Mouse (Mus musculus): Measurements from ENCODE around the gene Krt42. TPM values are rescaled to one million over a fixed set of nuclear protein-coding genes. Genes with fewer than 3 reads are reported as not detected.
"Not testable (repeated sequence)": the region's sequence is repeated elsewhere in the genome, so short reads cannot be mapped to it uniquely, and the experiment has no call there.

The Krt42 gene
- polyA plus RNA-seq (2015; fragmentation: Nextera tagmentation; extraction: Ambion mirVana), result not detected in 2 replicates

GRCm38 (mm10) chr11:100269821-100270332 is at the start of gene Krt42:
Gene Krt42, minus strand, starts transcription at chr11:100269871.
- Histone ChIP-seq H3K27me3 (no peaks in the 10 kb centered on the region), H3K4me1 (replicated peaks) (no peaks in the 10 kb centered on the region), H3K9ac (replicated peaks) (no peak within 1 kb of the TSS), H3K36me3 (no peaks in the 10 kb centered on the region), H3K9me3 (no peaks in the 10 kb centered on the region), H3K4me2 (replicated peaks) (no peak within 1 kb of the TSS), H3K4me3 (replicated peaks) (no peak within 1 kb of the TSS), H3K27ac (no peak within 1 kb of the TSS)
- ATAC-seq, result no peak
- 90% methylated on average over 7 of the region's 7 CpGs for WGBS

DNA sequence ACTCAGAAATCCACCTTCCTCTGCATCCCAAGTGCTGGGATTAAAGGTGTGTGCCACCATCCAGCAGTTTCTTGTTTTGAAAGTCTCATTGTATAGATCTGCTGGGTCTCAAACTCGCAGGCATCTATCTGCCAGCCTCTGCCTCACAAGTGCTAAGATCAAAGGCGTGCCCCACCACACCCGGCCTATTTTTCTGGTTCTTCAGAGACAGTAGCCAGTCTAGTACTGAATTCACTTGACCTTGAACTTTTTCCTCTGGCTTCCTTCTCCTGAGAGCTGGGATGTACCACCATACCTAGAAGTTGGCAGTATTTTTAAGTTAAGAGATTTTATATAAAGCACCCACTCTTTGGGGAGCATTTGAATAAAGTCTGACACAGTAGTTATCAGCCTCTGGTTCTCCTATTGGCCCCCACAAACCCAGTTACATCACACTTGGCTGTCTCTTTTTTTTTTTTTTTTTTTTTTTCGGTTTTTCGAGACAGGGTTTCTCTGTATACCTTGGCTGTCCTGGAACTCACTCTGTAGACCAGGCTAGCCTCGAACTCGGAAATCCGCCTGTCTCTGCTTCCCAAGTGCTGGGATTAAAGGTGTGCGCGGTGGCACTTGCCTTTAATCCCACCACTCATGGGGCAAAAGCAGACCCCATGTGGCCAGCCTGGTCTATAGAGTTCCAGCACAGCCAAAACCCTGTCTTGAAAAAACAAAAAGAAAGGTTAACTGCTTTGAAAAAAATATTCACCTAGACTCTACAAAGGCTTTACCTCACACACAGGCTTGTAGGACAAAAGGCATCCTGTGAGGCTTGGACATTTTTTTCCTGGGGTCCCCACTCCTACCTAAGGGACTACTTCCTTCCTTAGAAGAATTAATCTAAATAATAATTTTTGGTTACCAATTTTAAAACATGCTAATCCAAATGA is 49.1 kb upstream of the Krt42 start:
- Histone ChIP-seq H3K36me3 (peaks cover 19% of the 10 kb centered on the region), H3K9me3 (no peaks in the 10 kb centered on the region), H3K27me3 (no peaks in the 10 kb centered on the region), H3K27ac (peak overlapping the region; percentile 79), H3K4me3 (replicated peaks) (peak overlapping the region; percentile 78), H3K4me2 (replicated peaks) (peak overlapping the region; percentile 54), H3K4me1 (replicated peaks) (peaks cover 19% of the 10 kb centered on the region), H3K9ac (replicated peaks) (no peak overlapping the region)
- peak; percentile 22 for ATAC-seq
- 89% methylated on average over 10 of the region's 10 CpGs for WGBS

DNA sequence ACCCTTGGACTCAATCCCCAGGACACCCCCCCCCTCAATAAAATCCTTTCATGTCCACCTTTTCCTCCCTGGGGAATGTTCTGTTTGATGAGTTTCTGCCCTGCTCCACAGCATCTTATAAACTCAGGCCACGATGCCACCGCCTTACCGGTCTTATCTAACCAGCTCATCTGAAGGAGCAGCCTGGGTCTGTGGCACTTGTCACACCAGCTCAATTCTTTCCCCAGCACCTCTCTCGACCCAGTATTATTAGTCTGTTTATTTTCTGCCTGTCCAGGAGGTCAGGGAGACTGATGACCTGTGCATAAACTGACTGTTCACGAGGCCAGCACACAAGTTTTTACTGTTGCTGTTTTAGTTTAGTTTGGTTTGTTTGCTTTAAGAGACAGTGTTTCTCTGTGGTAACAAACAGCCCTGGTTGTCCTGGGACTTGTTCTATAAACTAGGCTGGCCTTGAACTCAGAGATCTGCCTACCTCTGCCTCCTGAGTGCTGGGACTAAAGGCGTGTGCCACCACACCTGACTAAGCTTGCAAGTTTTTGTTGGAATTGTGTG is 48.2 kb upstream of the Krt42 start:
- Histone ChIP-seq H3K27ac (no peak overlapping the region), H3K4me1 (replicated peaks) (peaks cover 19% of the 10 kb centered on the region), H3K4me3 (replicated peaks) (no peak overlapping the region), H3K9me3 (no peaks in the 10 kb centered on the region), H3K4me2 (replicated peaks) (no peak overlapping the region), H3K27me3 (no peaks in the 10 kb centered on the region), H3K9ac (replicated peaks) (no peak overlapping the region), H3K36me3 (peaks cover 19% of the 10 kb centered on the region)
- ATAC-seq, result no peak
- 82% methylated on average over 6 of the region's 6 CpGs for WGBS

DNA sequence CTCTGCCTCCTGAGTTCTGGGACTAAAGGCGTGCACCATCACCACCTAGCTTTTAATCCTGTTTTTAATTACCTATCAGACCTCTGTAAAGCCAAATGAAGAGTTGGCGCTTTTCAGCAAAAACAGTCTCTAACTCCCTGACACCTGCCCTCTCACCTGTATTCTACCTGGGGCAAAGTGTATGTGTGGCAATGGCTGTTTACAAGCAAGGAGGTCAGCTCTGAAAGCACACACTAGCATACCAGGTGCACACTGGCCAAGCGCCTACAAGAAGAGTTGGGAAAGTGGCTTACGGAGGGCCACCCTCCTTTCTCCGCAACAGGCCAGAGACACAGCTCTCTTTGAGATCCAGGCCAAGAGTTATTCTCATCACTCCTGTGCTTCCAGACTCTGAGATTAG is 45.8 kb upstream of the Krt42 start:
- Histone ChIP-seq H3K4me3 (replicated peaks) (no peak overlapping the region), H3K27me3 (no peaks in the 10 kb centered on the region), H3K9me3 (no peaks in the 10 kb centered on the region), H3K27ac (no peak overlapping the region), H3K4me1 (replicated peaks) (peaks cover 10% of the 10 kb centered on the region), H3K36me3 (no peaks in the 10 kb centered on the region), H3K4me2 (replicated peaks) (no peak overlapping the region), H3K9ac (replicated peaks) (no peak overlapping the region)
- ATAC-seq, result no peak
- 92% methylated on average over 5 of the region's 5 CpGs for WGBS

DNA sequence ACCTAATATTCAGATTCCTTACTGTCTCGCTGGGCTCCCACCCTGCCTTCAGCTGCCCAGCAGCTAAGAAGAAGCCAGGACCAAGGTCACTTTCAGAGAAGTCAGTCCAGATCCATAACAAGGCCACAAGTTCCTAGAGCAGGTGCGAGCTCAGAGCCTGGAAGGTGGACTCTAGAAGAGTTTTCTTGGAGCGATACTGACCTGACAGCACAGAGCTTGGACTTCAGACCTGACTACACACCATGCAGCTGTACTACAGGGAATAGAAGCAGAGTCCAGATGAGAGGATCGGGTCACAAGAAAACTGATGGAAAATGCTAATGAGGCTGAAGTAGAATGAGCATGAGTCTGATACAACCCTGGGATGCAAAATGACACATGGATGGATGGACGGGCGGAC is 43.8 kb upstream of the Krt42 start:
- Histone ChIP-seq H3K4me2 (replicated peaks) (no peak overlapping the region), H3K9ac (replicated peaks) (no peak overlapping the region), H3K27me3 (no peaks in the 10 kb centered on the region), H3K36me3 (no peaks in the 10 kb centered on the region), H3K4me3 (replicated peaks) (no peak overlapping the region), H3K27ac (no peak overlapping the region), H3K9me3 (no peaks in the 10 kb centered on the region), H3K4me1 (replicated peaks) (peaks cover 7% of the 10 kb centered on the region; the same call in 1 of the 2 replicates)
- ATAC-seq, result no peak
- 92% methylated on average over 6 of the region's 6 CpGs for WGBS

DNA sequence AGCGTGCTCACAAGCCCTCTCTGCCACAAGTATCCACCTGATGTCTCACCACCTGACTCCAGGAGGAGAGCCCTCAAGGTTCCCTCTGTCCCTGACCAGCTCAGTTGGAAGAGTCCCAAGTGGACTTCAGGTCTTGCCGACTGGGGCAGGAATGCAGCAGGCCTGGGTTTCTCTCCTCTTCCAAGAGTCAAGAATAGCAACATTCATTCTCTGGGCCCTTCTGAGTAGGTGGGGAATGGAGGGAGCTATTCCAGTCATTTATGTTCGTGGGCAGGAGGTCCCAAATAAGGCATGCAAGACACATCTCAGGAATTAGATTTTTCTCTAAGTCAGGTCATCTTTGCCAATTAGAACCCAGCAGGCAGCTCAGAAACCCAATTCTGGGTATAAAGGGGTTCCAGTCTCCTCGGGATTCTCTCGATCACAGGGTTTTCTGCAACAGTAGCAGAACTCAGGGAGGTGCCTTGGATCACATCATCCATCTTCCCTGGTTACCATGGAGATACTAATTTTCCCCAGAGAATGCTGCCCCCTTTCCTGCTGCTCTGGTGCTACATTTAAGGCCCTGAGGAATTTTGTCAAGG is 42.5 kb upstream of the Krt42 start:
- no peaks in the 10 kb centered on the region for H3K9me3 ChIP-seq
- H3K4me1 ChIP-seq (replicated peaks), result peaks cover 7% of the 10 kb centered on the region; the same call in 1 of the 2 replicates
- no peak overlapping the region for H3K27ac ChIP-seq
- H3K27me3 ChIP-seq, result no peaks in the 10 kb centered on the region
- H3K4me2 ChIP-seq (replicated peaks), result no peak overlapping the region
- no peaks in the 10 kb centered on the region for H3K36me3 ChIP-seq
- no peak overlapping the region; the same call in 1 of the 2 replicates for H3K9ac ChIP-seq (replicated peaks)
- WGBS, result 33% methylated on average over 5 of the region's 5 CpGs
- no peak overlapping the region for H3K4me3 ChIP-seq (replicated peaks)
- ATAC-seq, result no peak

DNA sequence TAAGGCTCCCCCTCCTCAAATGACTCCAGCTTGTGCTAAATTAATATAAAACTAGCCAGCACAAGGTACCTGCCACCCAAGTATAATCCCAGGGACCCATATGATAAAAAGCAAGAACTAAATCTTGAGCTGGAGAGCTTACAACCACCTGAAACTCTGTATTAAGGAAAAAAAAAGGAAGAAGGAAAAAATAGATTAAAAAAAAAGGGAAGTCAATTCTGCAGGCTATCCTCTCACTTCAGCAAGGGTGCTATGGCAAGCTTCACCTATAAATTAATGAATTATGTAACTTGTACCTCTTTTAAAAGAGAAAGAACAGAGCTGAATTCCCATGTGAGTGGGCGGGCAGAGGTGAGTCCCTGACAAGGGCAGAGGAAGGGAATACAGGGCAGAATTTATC is 42.0 kb upstream of the Krt42 start:
- H3K9ac ChIP-seq (replicated peaks), result no peak overlapping the region
- no peak overlapping the region for H3K27ac ChIP-seq
- no peak for ATAC-seq
- no peaks in the 10 kb centered on the region for H3K27me3 ChIP-seq
- no peak overlapping the region for H3K4me2 ChIP-seq (replicated peaks)
- peaks cover 7% of the 10 kb centered on the region; the same call in 1 of the 2 replicates for H3K4me1 ChIP-seq (replicated peaks)
- WGBS, result 85% methylated on average over 1 of the region's 1 CpGs
- no peaks in the 10 kb centered on the region for H3K9me3 ChIP-seq
- H3K36me3 ChIP-seq, result no peaks in the 10 kb centered on the region
- no peak overlapping the region for H3K4me3 ChIP-seq (replicated peaks)

GRCm38 (mm10) chr11:100308672-100309071 is 39.0 kb upstream of the Krt42 start:
- H3K9me3 ChIP-seq; H3K27me3 ChIP-seq; ATAC-seq; H3K27ac ChIP-seq; H3K4me1 ChIP-seq (replicated peaks); H3K4me3 ChIP-seq (replicated peaks); H3K36me3 ChIP-seq; H3K4me2 ChIP-seq (replicated peaks); H3K9ac ChIP-seq (replicated peaks): not testable (repeated sequence)
- WGBS, result 90% methylated on average over 6 of the region's 6 CpGs

DNA sequence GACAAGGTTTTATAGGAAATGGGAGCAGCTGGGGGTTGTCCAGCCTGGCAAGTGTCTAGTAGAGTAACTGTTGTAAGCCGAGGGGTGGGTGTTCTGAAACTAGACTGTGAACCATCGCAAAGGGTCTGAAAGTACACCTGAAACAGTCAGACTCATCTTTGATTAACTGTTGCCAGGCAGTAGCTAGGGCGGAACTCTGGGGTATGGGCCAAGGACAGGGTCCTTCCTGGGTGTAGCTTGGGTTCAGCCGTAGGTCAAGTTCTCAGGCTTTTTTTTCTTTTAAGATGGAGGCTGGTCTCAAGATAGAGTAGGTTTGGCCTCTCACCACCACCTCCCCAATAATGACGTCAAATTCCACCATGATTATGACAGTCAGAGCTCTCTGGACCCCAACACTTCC is 38.2 kb upstream of the Krt42 start:
- Histone ChIP-seq H3K27ac (no peak overlapping the region), H3K4me2 (replicated peaks) (no peak overlapping the region), H3K4me3 (replicated peaks) (no peak overlapping the region), H3K9ac (replicated peaks) (no peak overlapping the region), H3K4me1 (replicated peaks) (peaks cover 7% of the 10 kb centered on the region; the same call in 1 of the 2 replicates), H3K36me3 (no peaks in the 10 kb centered on the region), H3K9me3 (no peaks in the 10 kb centered on the region), H3K27me3 (no peaks in the 10 kb centered on the region)
- no peak for ATAC-seq
- WGBS, result 90% methylated on average over 5 of the region's 5 CpGs

DNA sequence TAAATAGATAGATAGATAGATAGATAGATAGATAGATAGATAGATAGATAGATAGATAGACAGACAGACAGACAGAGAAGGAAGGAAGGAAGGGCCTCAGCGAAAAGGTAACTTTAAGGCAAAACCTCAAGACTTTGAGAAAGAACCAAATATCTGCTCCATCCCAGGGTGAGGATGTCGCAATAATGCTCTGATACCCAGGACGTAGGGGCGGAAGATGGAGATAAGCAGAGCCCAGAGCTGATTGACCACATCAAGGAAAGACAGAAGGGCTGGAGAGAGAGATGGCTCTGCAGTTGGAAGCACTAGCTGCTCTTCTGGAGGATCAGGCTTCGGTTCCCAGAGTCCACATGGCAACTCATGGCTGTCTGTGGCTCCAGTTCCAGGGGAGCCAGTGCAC is 31.6 kb upstream of the Krt42 start:
- Histone ChIP-seq H3K4me1 (replicated peaks) (0 out of 2 replicates have a peak, but pooled peaks cover 3% of the 10 kb centered on the region), H3K9ac (replicated peaks) (no peak overlapping the region), H3K9me3 (no peaks in the 10 kb centered on the region), H3K36me3 (no peaks in the 10 kb centered on the region), H3K27ac (no peak overlapping the region), H3K4me3 (replicated peaks) (no peak overlapping the region), H3K27me3 (peaks cover 3% of the 10 kb centered on the region; the same call in 1 of the 2 replicates), H3K4me2 (replicated peaks) (no peak overlapping the region)
- no peak for ATAC-seq
- 84% methylated on average over 5 of the region's 5 CpGs for WGBS

GRCm38 (mm10) chr11:100300293-100300692 is 30.6 kb upstream of the Krt42 start:
- Histone ChIP-seq H3K27me3 (peaks cover 3% of the 10 kb centered on the region; the same call in 1 of the 2 replicates), H3K4me3 (replicated peaks) (no peak overlapping the region), H3K36me3 (no peaks in the 10 kb centered on the region), H3K9ac (replicated peaks) (no peak overlapping the region), H3K4me2 (replicated peaks) (no peak overlapping the region), H3K9me3 (no peaks in the 10 kb centered on the region), H3K4me1 (replicated peaks) (0 out of 2 replicates have a peak, but pooled peaks cover 3% of the 10 kb centered on the region), H3K27ac (no peak overlapping the region)
- ATAC-seq, result no peak
- WGBS, result 10% methylated on average over 5 of the region's 5 CpGs

All from midbrain, embryonic 13.5 days (tissue).